Mouse (Mus musculus): ENCODE measurements around the gene Phyhd1. TPM values are rescaled to one million over a fixed set of nuclear protein-coding genes. Genes with fewer than 3 reads are reported as not detected.
A peak's percentile ranks its signal among the peaks of the same experiment; 100 is the strongest.

The Phyhd1 gene
- polyA plus RNA-seq, 1 experiment from 2014 or later, result 3.3 TPM

- peaks cover 42% of the 10 kb centered on the region for H3K4me1 ChIP-seq
- H3K27me3 ChIP-seq (ENCODE audit: low read depth, poor library complexity, severe bottlenecking), result no peaks in the 10 kb centered on the region
- no peaks in the 10 kb centered on the region for H3K9me3 ChIP-seq (replicated peaks)
- peaks cover 96% of the 10 kb centered on the region for H3K36me3 ChIP-seq
- no peak overlapping the region for H3K27ac ChIP-seq
- H3K4me3 ChIP-seq, result no peak overlapping the region
- WGBS, result 94% methylated on average over 5 of the region's 5 CpGs
- DNase-seq (ENCODE audit: low spot score), result no peak
Measured at GRCm38 (mm10) chr2:30247036-30247435, 19.0 kb upstream of the Phyhd1 start.

- WGBS, result 78% methylated on average over 4 of the region's 4 CpGs
- H3K9me3 ChIP-seq (replicated peaks), result no peaks in the 10 kb centered on the region
Measured at GRCm38 (mm10) chr2:30247681-30248080, 18.3 kb upstream of the Phyhd1 start.

GRCm38 (mm10) chr2:30249182-30249581, 16.8 kb upstream of the Phyhd1 start:
- Histone ChIP-seq H3K4me1 (peaks cover 23% of the 10 kb centered on the region), H3K27me3 (ENCODE audit: low read depth, poor library complexity, severe bottlenecking) (no peaks in the 10 kb centered on the region), H3K27ac (no peak overlapping the region), H3K9me3 (replicated peaks) (no peaks in the 10 kb centered on the region), H3K4me3 (no peak overlapping the region), H3K36me3 (peaks cover 94% of the 10 kb centered on the region)
- WGBS, result 100% methylated on average over 3 of the region's 3 CpGs
- no peak for DNase-seq (ENCODE audit: low spot score)

More at GRCm38 (mm10) chr2:30247681-30248080, 18.3 kb upstream of the Phyhd1 start:
- no peaks in the 10 kb centered on the region for H3K27me3 ChIP-seq (ENCODE audit: low read depth, poor library complexity, severe bottlenecking)
- H3K4me1 ChIP-seq, result peaks cover 37% of the 10 kb centered on the region
- no peak overlapping the region for H3K4me3 ChIP-seq
- H3K27ac ChIP-seq, result no peak overlapping the region
- peaks cover 94% of the 10 kb centered on the region for H3K36me3 ChIP-seq
- no peak for DNase-seq (ENCODE audit: low spot score)

GRCm38 (mm10) chr2:30250166-30251128, 15.6 kb upstream of the Phyhd1 start:
- WGBS, result 87% methylated on average over 10 of the region's 10 CpGs
- no peaks in the 10 kb centered on the region for H3K27me3 ChIP-seq (ENCODE audit: low read depth, poor library complexity, severe bottlenecking)
- H3K9me3 ChIP-seq (replicated peaks), result no peaks in the 10 kb centered on the region
- H3K36me3 ChIP-seq, result peaks cover 95% of the 10 kb centered on the region
- H3K4me1 ChIP-seq, result peaks cover 13% of the 10 kb centered on the region
- no peak overlapping the region for H3K27ac ChIP-seq
- H3K4me3 ChIP-seq, result no peak overlapping the region
- DNase-seq (ENCODE audit: low spot score), result no peak

GRCm38 (mm10) chr2:30251417-30252104, 14.4 kb upstream of the Phyhd1 start:
- Histone ChIP-seq H3K4me3 (no peak overlapping the region), H3K27me3 (ENCODE audit: low read depth, poor library complexity, severe bottlenecking) (no peaks in the 10 kb centered on the region), H3K36me3 (peaks cover 95% of the 10 kb centered on the region), H3K27ac (0 out of 2 replicates have a peak overlapping the region, but pooled peaks have one; percentile 10), H3K9me3 (replicated peaks) (no peaks in the 10 kb centered on the region), H3K4me1 (peaks cover 8% of the 10 kb centered on the region)
- DNase-seq (ENCODE audit: low spot score), result no peak
- 82% methylated on average over 5 of the region's 5 CpGs for WGBS

GRCm38 (mm10) chr2:30252521-30252920, 13.5 kb upstream of the Phyhd1 start:
- no peak overlapping the region for H3K4me3 ChIP-seq

GRCm38 (mm10) chr2:30253809-30254208, 12.2 kb upstream of the Phyhd1 start:
- WGBS, result 88% methylated on average over 5 of the region's 5 CpGs
- no peak overlapping the region for H3K4me3 ChIP-seq
- DNase-seq (ENCODE audit: low spot score), result no peak
- no peaks in the 10 kb centered on the region for H3K27me3 ChIP-seq (ENCODE audit: low read depth, poor library complexity, severe bottlenecking)
- H3K4me1 ChIP-seq, result peaks cover 8% of the 10 kb centered on the region
- peaks cover 98% of the 10 kb centered on the region for H3K36me3 ChIP-seq
- no peaks in the 10 kb centered on the region for H3K9me3 ChIP-seq (replicated peaks)
- no peak overlapping the region for H3K27ac ChIP-seq

More at GRCm38 (mm10) chr2:30252521-30252920, 13.5 kb upstream of the Phyhd1 start:
- no peaks in the 10 kb centered on the region for H3K9me3 ChIP-seq (replicated peaks)
- H3K27me3 ChIP-seq (ENCODE audit: low read depth, poor library complexity, severe bottlenecking), result no peaks in the 10 kb centered on the region
- peaks cover 8% of the 10 kb centered on the region for H3K4me1 ChIP-seq
- H3K36me3 ChIP-seq, result peaks cover 98% of the 10 kb centered on the region
- 87% methylated on average over 3 of the region's 3 CpGs for WGBS
- H3K27ac ChIP-seq, result peak overlapping the region; percentile 37; the same call in 1 of the 2 replicates
- DNase-seq (ENCODE audit: low spot score), result no peak

- Histone ChIP-seq H3K36me3 (peaks cover 98% of the 10 kb centered on the region), H3K4me3 (no peak overlapping the region), H3K9me3 (replicated peaks) (no peaks in the 10 kb centered on the region), H3K4me1 (peaks cover 8% of the 10 kb centered on the region), H3K27me3 (ENCODE audit: low read depth, poor library complexity, severe bottlenecking) (no peaks in the 10 kb centered on the region), H3K27ac (no peak overlapping the region)
- WGBS, result 97% methylated on average over 42 of the region's 42 CpGs
- no peak for DNase-seq (ENCODE audit: low spot score)
Measured at GRCm38 (mm10) chr2:30255631-30256395, 10.2 kb upstream of the Phyhd1 start.

- H3K4me1 ChIP-seq, result peaks cover 4% of the 10 kb centered on the region
- H3K9me3 ChIP-seq (replicated peaks), result no peaks in the 10 kb centered on the region
- H3K27me3 ChIP-seq (ENCODE audit: low read depth, poor library complexity, severe bottlenecking), result no peaks in the 10 kb centered on the region
- H3K36me3 ChIP-seq, result peaks cover 98% of the 10 kb centered on the region
- no peak for DNase-seq (ENCODE audit: low spot score)
- H3K27ac ChIP-seq, result no peak overlapping the region
- H3K4me3 ChIP-seq, result no peak overlapping the region
- 96% methylated on average over 30 of the region's 30 CpGs for WGBS
Measured at GRCm38 (mm10) chr2:30256616-30257350, 9.2 kb upstream of the Phyhd1 start.

- Histone ChIP-seq H3K27me3 (ENCODE audit: low read depth, poor library complexity, severe bottlenecking) (no peaks in the 10 kb centered on the region), H3K9me3 (replicated peaks) (no peaks in the 10 kb centered on the region), H3K4me3 (no peak overlapping the region), H3K4me1 (no peaks in the 10 kb centered on the region), H3K36me3 (peaks cover 99% of the 10 kb centered on the region), H3K27ac (no peak overlapping the region)
- no peak for DNase-seq (ENCODE audit: low spot score)
- 89% methylated on average over 7 of the region's 7 CpGs for WGBS
Measured at GRCm38 (mm10) chr2:30257699-30258460, 8.1 kb upstream of the Phyhd1 start.

GRCm38 (mm10) chr2:30258600-30258999, 7.4 kb upstream of the Phyhd1 start:
- no peaks in the 10 kb centered on the region for H3K4me1 ChIP-seq
- H3K36me3 ChIP-seq, result peaks cover 99% of the 10 kb centered on the region
- no peaks in the 10 kb centered on the region for H3K9me3 ChIP-seq (replicated peaks)
- WGBS, result 90% methylated on average over 4 of the region's 4 CpGs
- H3K27me3 ChIP-seq (ENCODE audit: low read depth, poor library complexity, severe bottlenecking), result no peaks in the 10 kb centered on the region
- no peak for DNase-seq (ENCODE audit: low spot score)
- no peak overlapping the region for H3K27ac ChIP-seq
- no peak overlapping the region for H3K4me3 ChIP-seq

Data from limb, embryonic 10.5 days (tissue).